Mouse (Mus musculus): ENCODE results near the gene Nr2f1. TPM values are rescaled to one million over a fixed set of nuclear protein-coding genes. Genes with fewer than 3 reads are reported as not detected.

Nr2f1 gene
- polyA plus RNA-seq, 1 experiment: 0.14 TPM

DNA sequence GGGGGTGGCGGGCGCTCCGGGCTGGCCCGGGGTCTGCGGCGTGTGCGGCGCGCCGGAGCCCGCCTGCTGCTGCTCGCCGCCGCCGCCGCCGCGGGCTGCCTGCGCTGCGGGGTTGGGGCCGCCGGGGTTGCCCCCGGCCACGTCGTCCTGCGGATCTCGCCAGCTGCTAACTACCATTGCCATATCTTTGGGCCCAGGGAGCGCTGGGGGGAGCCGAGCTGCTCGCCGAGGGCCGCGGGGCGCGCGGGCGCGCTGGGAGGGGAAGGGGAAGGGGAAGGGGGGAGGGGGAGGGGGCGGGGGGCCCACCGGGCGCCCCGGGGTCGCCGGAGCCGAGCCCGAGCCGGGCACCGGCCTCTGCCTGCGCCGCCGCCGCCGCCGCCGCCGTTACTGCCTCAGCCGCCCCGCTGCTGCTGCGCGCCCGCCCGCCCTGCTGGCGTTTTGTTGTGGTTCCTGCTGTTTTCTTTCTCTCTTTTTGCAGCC, 1.1 kb downstream of the Nr2f1 start:
- Histone ChIP-seq H3K4me1 (ENCODE audit: control insufficient read depth, insufficient read depth, low read length) (peaks cover 8% of the 10 kb centered on the region), H3K36me3 (ENCODE audit: control insufficient read depth, insufficient read depth, low read length) (no peaks in the 10 kb centered on the region), H3K4me3 (ENCODE audit: control insufficient read depth, low read depth, low read length) (peak overlapping the region; percentile 30; the same call in 1 of the 2 replicates), H3K27ac (ENCODE audit: control insufficient read depth, insufficient read depth, low read depth, low read length) (no peak overlapping the region), H3K27me3 (ENCODE audit: control insufficient read depth, insufficient read depth, low read length) (no peaks in the 10 kb centered on the region; the same call in none of the 2 replicates)
- TF ChIP-seq CTCF (IDR thresholded peaks at IDR 0.05; ENCODE audit: control insufficient read depth, insufficient read depth, insufficient replicate concordance, low read depth, low read length) (no peak), POLR2A (IDR thresholded peaks at IDR 0.05; ENCODE audit: control insufficient read depth, low read depth, low read length) (no peak)

DNA sequence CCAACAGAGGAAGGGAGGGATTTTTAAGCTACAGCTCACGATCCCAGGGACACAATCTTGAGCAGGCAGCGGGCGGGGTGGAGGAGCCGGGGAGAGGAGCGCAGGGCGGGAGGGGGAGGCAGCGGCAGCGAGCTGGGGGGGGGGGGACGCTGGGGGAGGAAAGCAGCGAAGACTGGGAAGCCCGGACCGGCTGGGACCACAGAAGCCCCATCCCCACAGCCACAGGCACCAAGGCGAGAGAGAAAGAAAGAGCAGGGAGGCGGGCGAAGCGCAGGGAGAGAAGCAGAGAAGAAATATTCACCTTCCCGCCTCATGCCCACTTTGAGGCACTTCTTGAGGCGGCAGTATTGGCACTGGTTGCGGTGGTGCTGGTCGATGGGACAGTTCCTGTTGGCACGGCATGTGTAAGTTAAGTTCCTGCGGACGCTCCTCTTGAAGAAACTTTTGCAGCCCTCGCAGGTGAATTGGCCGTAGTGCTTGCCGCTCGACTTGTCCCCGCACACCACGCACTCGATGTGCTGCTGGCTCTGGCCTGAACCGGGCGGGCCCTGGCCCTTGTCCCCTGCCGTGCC, 1.7 kb downstream of the Nr2f1 start:
- no peak overlapping the region for H3K27ac ChIP-seq (ENCODE audit: control insufficient read depth, insufficient read depth, low read depth, low read length)
- no peaks in the 10 kb centered on the region for H3K36me3 ChIP-seq (ENCODE audit: control insufficient read depth, insufficient read depth, low read length)
- peaks cover 8% of the 10 kb centered on the region for H3K4me1 ChIP-seq (ENCODE audit: control insufficient read depth, insufficient read depth, low read length)
- H3K4me3 ChIP-seq (ENCODE audit: control insufficient read depth, low read depth, low read length): peak overlapping the region; percentile 30
- TF ChIP-seq CTCF (IDR thresholded peaks at IDR 0.05; ENCODE audit: control insufficient read depth, insufficient read depth, insufficient replicate concordance, low read depth, low read length): no peak
- no peak for TF ChIP-seq POLR2A (IDR thresholded peaks at IDR 0.05; ENCODE audit: control insufficient read depth, low read depth, low read length)
- no peaks in the 10 kb centered on the region; the same call in none of the 2 replicates for H3K27me3 ChIP-seq (ENCODE audit: control insufficient read depth, insufficient read depth, low read length)

DNA sequence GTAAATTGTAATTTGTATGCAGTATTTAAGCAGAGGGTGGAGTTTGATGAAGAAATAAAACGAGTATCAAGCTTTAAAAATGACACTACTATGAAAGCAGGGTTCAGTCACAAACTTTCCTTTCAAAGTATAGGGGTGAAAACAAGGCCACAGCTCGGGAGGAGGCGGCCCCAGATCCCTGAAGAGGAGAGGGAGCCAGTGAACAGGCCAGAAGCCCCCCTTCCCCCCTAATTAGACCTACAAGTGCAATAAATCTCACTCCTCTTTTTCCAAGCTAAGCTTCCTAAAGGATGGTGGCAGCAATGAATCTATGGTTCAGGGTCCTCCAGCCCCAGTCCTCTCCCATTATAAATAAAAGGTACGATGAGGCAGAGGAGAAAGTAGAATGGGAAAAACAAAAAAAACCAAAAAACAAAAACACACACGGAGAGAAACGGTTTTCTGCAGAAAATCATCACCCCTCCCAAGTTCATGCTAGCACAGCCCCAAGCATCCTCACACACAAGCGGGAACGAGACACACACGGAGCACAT, 2.2 kb downstream of the Nr2f1 start:
- Histone ChIP-seq H3K27me3 (ENCODE audit: control insufficient read depth, insufficient read depth, low read length) (no peaks in the 10 kb centered on the region; the same call in none of the 2 replicates), H3K27ac (ENCODE audit: control insufficient read depth, insufficient read depth, low read depth, low read length) (no peak overlapping the region), H3K4me3 (ENCODE audit: control insufficient read depth, low read depth, low read length) (no peak overlapping the region), H3K36me3 (ENCODE audit: control insufficient read depth, insufficient read depth, low read length) (no peaks in the 10 kb centered on the region), H3K4me1 (ENCODE audit: control insufficient read depth, insufficient read depth, low read length) (peaks cover 8% of the 10 kb centered on the region)
- TF ChIP-seq POLR2A (IDR thresholded peaks at IDR 0.05; ENCODE audit: control insufficient read depth, low read depth, low read length): no peak
- no peak for TF ChIP-seq CTCF (IDR thresholded peaks at IDR 0.05; ENCODE audit: control insufficient read depth, insufficient read depth, insufficient replicate concordance, low read depth, low read length)

DNA sequence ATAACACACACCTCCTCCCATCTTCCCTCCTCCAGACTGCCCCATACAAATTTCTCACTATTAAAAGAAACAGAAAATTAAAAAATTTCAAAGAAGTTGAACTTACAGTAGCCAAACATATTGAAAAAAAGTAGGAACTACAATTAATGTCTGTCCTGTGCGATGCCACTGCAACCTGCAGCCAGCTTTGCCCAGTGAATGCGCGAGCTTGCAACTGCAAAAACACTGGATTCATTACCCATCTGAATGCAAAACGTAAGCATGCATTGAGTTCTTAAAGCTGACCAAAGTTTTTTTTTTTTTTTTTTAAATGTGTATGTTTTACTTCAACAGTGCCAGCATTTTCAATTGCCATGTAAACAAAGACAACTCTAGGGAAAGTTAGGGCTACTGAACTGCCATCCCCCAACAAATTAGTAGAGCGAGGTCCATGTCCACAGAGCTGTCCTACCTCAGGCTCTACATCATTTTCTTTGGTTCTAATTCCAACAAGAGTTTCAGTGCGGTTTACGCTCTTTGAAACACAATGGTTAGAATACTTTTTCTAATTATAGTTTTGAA, 3.2 kb downstream of the Nr2f1 start:
- TF ChIP-seq POLR2A (IDR thresholded peaks at IDR 0.05; ENCODE audit: control insufficient read depth, low read depth, low read length) (no peak), CTCF (IDR thresholded peaks at IDR 0.05; ENCODE audit: control insufficient read depth, insufficient read depth, insufficient replicate concordance, low read depth, low read length) (no peak)
- Histone ChIP-seq H3K27ac (ENCODE audit: control insufficient read depth, insufficient read depth, low read depth, low read length) (no peak overlapping the region), H3K4me1 (ENCODE audit: control insufficient read depth, insufficient read depth, low read length) (peaks cover 8% of the 10 kb centered on the region), H3K36me3 (ENCODE audit: control insufficient read depth, insufficient read depth, low read length) (no peaks in the 10 kb centered on the region), H3K27me3 (ENCODE audit: control insufficient read depth, insufficient read depth, low read length) (no peaks in the 10 kb centered on the region; the same call in none of the 2 replicates), H3K4me3 (ENCODE audit: control insufficient read depth, low read depth, low read length) (no peak overlapping the region)

DNA sequence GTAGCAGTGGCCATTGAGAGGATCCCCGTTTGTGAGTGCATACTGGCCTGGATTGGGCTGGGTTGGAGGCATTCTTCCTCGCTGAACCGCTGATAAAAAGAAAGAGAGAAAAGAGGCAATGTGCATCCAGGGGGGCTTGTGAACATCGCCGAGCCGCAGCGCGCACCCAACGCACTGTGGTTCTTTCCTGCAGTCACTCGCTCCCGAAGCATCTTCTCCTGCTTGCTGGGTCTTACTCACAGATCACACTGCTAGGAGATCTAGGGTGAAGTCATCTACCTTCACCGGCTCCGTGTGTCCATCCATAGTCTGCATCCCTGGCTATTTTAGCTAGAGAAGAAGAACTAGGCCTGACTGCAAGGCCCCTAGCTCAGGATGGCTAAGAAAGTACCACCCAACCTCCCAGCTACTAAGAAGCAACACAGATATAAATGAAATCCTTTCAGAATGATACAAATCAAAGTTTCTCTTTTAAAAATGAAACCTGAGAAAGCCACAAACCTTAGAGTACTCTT, 3.9 kb downstream of the Nr2f1 start:
- TF ChIP-seq POLR2A (IDR thresholded peaks at IDR 0.05; ENCODE audit: control insufficient read depth, low read depth, low read length) (no peak), CTCF (IDR thresholded peaks at IDR 0.05; ENCODE audit: control insufficient read depth, insufficient read depth, insufficient replicate concordance, low read depth, low read length) (no peak)
- H3K4me1 ChIP-seq (ENCODE audit: control insufficient read depth, insufficient read depth, low read length): peaks cover 8% of the 10 kb centered on the region
- no peak overlapping the region for H3K27ac ChIP-seq (ENCODE audit: control insufficient read depth, insufficient read depth, low read depth, low read length)
- H3K36me3 ChIP-seq (ENCODE audit: control insufficient read depth, insufficient read depth, low read length): no peaks in the 10 kb centered on the region
- H3K27me3 ChIP-seq (ENCODE audit: control insufficient read depth, insufficient read depth, low read length): no peaks in the 10 kb centered on the region; the same call in none of the 2 replicates
- no peak overlapping the region for H3K4me3 ChIP-seq (ENCODE audit: control insufficient read depth, low read depth, low read length)

DNA sequence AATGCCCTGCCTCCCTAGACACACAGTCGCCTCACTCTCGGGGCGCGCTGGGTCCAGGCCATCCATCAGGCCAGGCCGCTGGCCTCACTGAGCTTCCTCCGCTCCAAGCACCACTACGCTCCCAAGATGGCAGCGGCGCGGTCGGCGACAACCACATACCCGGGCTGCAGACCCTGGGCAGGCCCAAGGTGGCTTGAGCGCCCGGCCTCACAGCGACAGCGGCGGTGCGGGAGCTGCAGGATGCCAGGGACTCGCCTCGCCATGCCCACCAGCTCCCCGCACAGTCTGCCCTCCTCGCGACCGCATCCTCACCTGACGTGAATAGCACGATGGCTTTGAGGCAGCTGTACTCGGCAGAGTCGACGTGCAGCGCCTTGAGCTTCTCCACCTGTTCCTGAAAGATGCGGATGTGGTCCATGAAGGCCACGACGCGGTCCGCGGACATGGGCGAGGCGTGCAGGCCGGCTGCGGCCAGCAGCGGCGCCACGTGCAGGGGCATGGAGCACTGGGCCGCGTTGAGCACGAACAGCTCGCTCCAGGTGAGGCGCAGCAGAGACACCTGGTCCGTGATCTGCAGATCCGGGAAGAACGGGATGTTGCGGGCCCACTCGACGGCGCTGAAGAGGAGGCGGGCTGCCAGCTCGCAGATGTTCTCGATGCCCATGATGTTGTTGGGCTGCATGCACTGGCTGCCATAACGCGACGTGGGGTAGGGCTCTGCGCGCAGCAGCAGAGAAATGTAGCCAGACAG, 4.5 kb downstream of the Nr2f1 start:
- no peak overlapping the region for H3K27ac ChIP-seq (ENCODE audit: control insufficient read depth, insufficient read depth, low read depth, low read length)
- TF ChIP-seq CTCF (IDR thresholded peaks at IDR 0.05; ENCODE audit: control insufficient read depth, insufficient read depth, insufficient replicate concordance, low read depth, low read length): no peak
- TF ChIP-seq POLR2A (IDR thresholded peaks at IDR 0.05; ENCODE audit: control insufficient read depth, low read depth, low read length): no peak
- H3K27me3 ChIP-seq (ENCODE audit: control insufficient read depth, insufficient read depth, low read length): no peaks in the 10 kb centered on the region; the same call in none of the 2 replicates
- peak overlapping the region; percentile 1 for H3K4me3 ChIP-seq (ENCODE audit: control insufficient read depth, low read depth, low read length)
- peaks cover 8% of the 10 kb centered on the region for H3K4me1 ChIP-seq (ENCODE audit: control insufficient read depth, insufficient read depth, low read length)
- H3K36me3 ChIP-seq (ENCODE audit: control insufficient read depth, insufficient read depth, low read length): no peaks in the 10 kb centered on the region

Measured in testis, adult 2 months (tissue).